Mouse (Mus musculus) left cerebral cortex, postnatal 25 days (tissue): ENCODE data around the gene Tcte3. TPM values are rescaled to one million over a fixed set of nuclear protein-coding genes. Genes with fewer than 3 reads are reported as not detected.

Experiments
- total RNA-seq, 2 experiments: library from RNA; stranded (reverse); gene quantifications; 2 replicates each; pipeline ENCODE4 v1.2.3; 2021

Gene Tcte3
- total RNA-seq, 2 experiments from 2014 or later = 1.4 TPM; not detected in 1

Other genes with a start within 250 kb of the Tcte3 start
- gene Wdr27, start 98.3 kb downstream of the Tcte3 start, total RNA-seq = 1 to 10 TPM; 4.6 to 4.8 TPM
- 10 to 100 TPM; 16.7 to 18.4 TPM for gene 1600012H06Rik, start 98.3 kb downstream of the Tcte3 start, total RNA-seq
- 10 to 100 TPM; 61.1 to 63.6 TPM for gene Phf10, start 80.2 kb downstream of the Tcte3 start, total RNA-seq
- 1 to 10 TPM; 3.5 to 5.1 TPM for gene 9030025P20Rik, start 63.0 kb downstream of the Tcte3 start, total RNA-seq
- gene Gm3417, start 62.7 kb downstream of the Tcte3 start, total RNA-seq = not detected
- 1 to 10 TPM; 3.6 to 3.7 TPM for gene Gm3435, start 31.3 kb downstream of the Tcte3 start, total RNA-seq
- 10 to 100 TPM; 46.6 to 47.6 TPM for gene Ermard, start 280 bp downstream of the Tcte3 start, total RNA-seq
- gene Gm3448, start within 50 bp of the Tcte3 start, total RNA-seq = 1 to 10 TPM; 6.9 to 7.0 TPM